Mouse (Mus musculus): ENCODE measurements around the gene Sulf2. TPM values are rescaled to one million over a fixed set of nuclear protein-coding genes. Genes with fewer than 3 reads are reported as not detected.

Sulf2 gene
- polyA plus RNA-seq, 1 experiment: 14.2 TPM

- Histone ChIP-seq H3K27me3 (ENCODE audit: control insufficient read depth, insufficient read depth, low read length) (no peaks in the 10 kb centered on the region), H3K4me3 (ENCODE audit: control insufficient read depth, low read depth, low read length) (no peak overlapping the region), H3K36me3 (ENCODE audit: control insufficient read depth, insufficient read depth, low read length) (no peaks in the 10 kb centered on the region), H3K27ac (ENCODE audit: control insufficient read depth, insufficient read depth, low read depth, low read length) (no peak overlapping the region), H3K4me1 (ENCODE audit: control insufficient read depth, insufficient read depth, low read length) (peaks cover 2% of the 10 kb centered on the region; the same call in 1 of the 2 replicates)
- TF ChIP-seq CTCF (IDR thresholded peaks at IDR 0.05; ENCODE audit: control insufficient read depth, insufficient read depth, insufficient replicate concordance, low read depth, low read length): no peak
- TF ChIP-seq POLR2A (IDR thresholded peaks at IDR 0.05; ENCODE audit: control insufficient read depth, low read depth, low read length): no peak
These were observed 20.2 kb upstream of the Sulf2 start for GRCm38 (mm10) chr2:166175552-166176136.

- no peak overlapping the region for H3K27ac ChIP-seq (ENCODE audit: control insufficient read depth, insufficient read depth, low read depth, low read length)
- TF ChIP-seq POLR2A (IDR thresholded peaks at IDR 0.05; ENCODE audit: control insufficient read depth, low read depth, low read length) (no peak), CTCF (IDR thresholded peaks at IDR 0.05; ENCODE audit: control insufficient read depth, insufficient read depth, insufficient replicate concordance, low read depth, low read length) (no peak)
- no peaks in the 10 kb centered on the region for H3K36me3 ChIP-seq (ENCODE audit: control insufficient read depth, insufficient read depth, low read length)
- 0 out of 2 replicates have a peak, but pooled peaks cover 2% of the 10 kb centered on the region for H3K4me1 ChIP-seq (ENCODE audit: control insufficient read depth, insufficient read depth, low read length)
- H3K27me3 ChIP-seq (ENCODE audit: control insufficient read depth, insufficient read depth, low read length): no peaks in the 10 kb centered on the region
- no peak overlapping the region for H3K4me3 ChIP-seq (ENCODE audit: control insufficient read depth, low read depth, low read length)
These were observed 19.7 kb upstream of the Sulf2 start for GRCm38 (mm10) chr2:166175145-166175544.

- Histone ChIP-seq H3K4me1 (ENCODE audit: control insufficient read depth, insufficient read depth, low read length) (0 out of 2 replicates have a peak, but pooled peaks cover 2% of the 10 kb centered on the region), H3K27ac (ENCODE audit: control insufficient read depth, insufficient read depth, low read depth, low read length) (no peak overlapping the region)
- TF ChIP-seq CTCF (IDR thresholded peaks at IDR 0.05; ENCODE audit: control insufficient read depth, insufficient read depth, insufficient replicate concordance, low read depth, low read length) (no peak), POLR2A (IDR thresholded peaks at IDR 0.05; ENCODE audit: control insufficient read depth, low read depth, low read length) (no peak)
These were observed 17.7 kb upstream of the Sulf2 start for GRCm38 (mm10) chr2:166173169-166173568.

GRCm38 (mm10) chr2:166170173-166170572 is 14.7 kb upstream of the Sulf2 start:
- TF ChIP-seq POLR2A (IDR thresholded peaks at IDR 0.05; ENCODE audit: control insufficient read depth, low read depth, low read length): no peak
- TF ChIP-seq CTCF (IDR thresholded peaks at IDR 0.05; ENCODE audit: control insufficient read depth, insufficient read depth, insufficient replicate concordance, low read depth, low read length): no peak
- H3K4me1 ChIP-seq (ENCODE audit: control insufficient read depth, insufficient read depth, low read length): no peaks in the 10 kb centered on the region
- H3K27me3 ChIP-seq (ENCODE audit: control insufficient read depth, insufficient read depth, low read length): no peaks in the 10 kb centered on the region
- no peak overlapping the region for H3K27ac ChIP-seq (ENCODE audit: control insufficient read depth, insufficient read depth, low read depth, low read length)
- no peak overlapping the region for H3K4me3 ChIP-seq (ENCODE audit: control insufficient read depth, low read depth, low read length)
- H3K36me3 ChIP-seq (ENCODE audit: control insufficient read depth, insufficient read depth, low read length): no peaks in the 10 kb centered on the region

More at GRCm38 (mm10) chr2:166173169-166173568, 17.7 kb upstream of the Sulf2 start:
- no peaks in the 10 kb centered on the region for H3K27me3 ChIP-seq (ENCODE audit: control insufficient read depth, insufficient read depth, low read length)
- H3K4me3 ChIP-seq (ENCODE audit: control insufficient read depth, low read depth, low read length): no peak overlapping the region
- no peaks in the 10 kb centered on the region for H3K36me3 ChIP-seq (ENCODE audit: control insufficient read depth, insufficient read depth, low read length)

- no peak overlapping the region for H3K27ac ChIP-seq (ENCODE audit: control insufficient read depth, insufficient read depth, low read depth, low read length)
- H3K36me3 ChIP-seq (ENCODE audit: control insufficient read depth, insufficient read depth, low read length): no peaks in the 10 kb centered on the region
- no peaks in the 10 kb centered on the region for H3K27me3 ChIP-seq (ENCODE audit: control insufficient read depth, insufficient read depth, low read length)
- H3K4me3 ChIP-seq (ENCODE audit: control insufficient read depth, low read depth, low read length): no peak overlapping the region
- no peak for TF ChIP-seq CTCF (IDR thresholded peaks at IDR 0.05; ENCODE audit: control insufficient read depth, insufficient read depth, insufficient replicate concordance, low read depth, low read length)
- no peak for TF ChIP-seq POLR2A (IDR thresholded peaks at IDR 0.05; ENCODE audit: control insufficient read depth, low read depth, low read length)
- H3K4me1 ChIP-seq (ENCODE audit: control insufficient read depth, insufficient read depth, low read length): no peaks in the 10 kb centered on the region
These were observed 13.4 kb upstream of the Sulf2 start for GRCm38 (mm10) chr2:166168868-166169267.

- Histone ChIP-seq H3K36me3 (ENCODE audit: control insufficient read depth, insufficient read depth, low read length) (no peaks in the 10 kb centered on the region), H3K4me3 (ENCODE audit: control insufficient read depth, low read depth, low read length) (no peak overlapping the region), H3K4me1 (ENCODE audit: control insufficient read depth, insufficient read depth, low read length) (no peaks in the 10 kb centered on the region), H3K27ac (ENCODE audit: control insufficient read depth, insufficient read depth, low read depth, low read length) (no peak overlapping the region), H3K27me3 (ENCODE audit: control insufficient read depth, insufficient read depth, low read length) (no peaks in the 10 kb centered on the region)
- TF ChIP-seq CTCF (IDR thresholded peaks at IDR 0.05; ENCODE audit: control insufficient read depth, insufficient read depth, insufficient replicate concordance, low read depth, low read length) (no peak), POLR2A (IDR thresholded peaks at IDR 0.05; ENCODE audit: control insufficient read depth, low read depth, low read length) (no peak)
These were observed 11.9 kb upstream of the Sulf2 start for GRCm38 (mm10) chr2:166167387-166167786.

GRCm38 (mm10) chr2:166165396-166165795 is 9.9 kb upstream of the Sulf2 start:
- no peak for TF ChIP-seq POLR2A (IDR thresholded peaks at IDR 0.05; ENCODE audit: control insufficient read depth, low read depth, low read length)
- no peak for TF ChIP-seq CTCF (IDR thresholded peaks at IDR 0.05; ENCODE audit: control insufficient read depth, insufficient read depth, insufficient replicate concordance, low read depth, low read length)
- Histone ChIP-seq H3K27ac (ENCODE audit: control insufficient read depth, insufficient read depth, low read depth, low read length) (no peak overlapping the region), H3K4me1 (ENCODE audit: control insufficient read depth, insufficient read depth, low read length) (no peaks in the 10 kb centered on the region), H3K4me3 (ENCODE audit: control insufficient read depth, low read depth, low read length) (no peak overlapping the region), H3K36me3 (ENCODE audit: control insufficient read depth, insufficient read depth, low read length) (no peaks in the 10 kb centered on the region), H3K27me3 (ENCODE audit: control insufficient read depth, insufficient read depth, low read length) (no peaks in the 10 kb centered on the region)
